Mouse (Mus musculus): ENCODE data around the gene Gpr162. TPM values are rescaled to one million over a fixed set of nuclear protein-coding genes. Genes with fewer than 3 reads are reported as not detected.

Gpr162 gene
- 0.06 and 0.09 TPM in 2 replicates for polyA plus RNA-seq (2015; fragmentation: Nextera tagmentation; extraction: Ambion mirVana)

DNA sequence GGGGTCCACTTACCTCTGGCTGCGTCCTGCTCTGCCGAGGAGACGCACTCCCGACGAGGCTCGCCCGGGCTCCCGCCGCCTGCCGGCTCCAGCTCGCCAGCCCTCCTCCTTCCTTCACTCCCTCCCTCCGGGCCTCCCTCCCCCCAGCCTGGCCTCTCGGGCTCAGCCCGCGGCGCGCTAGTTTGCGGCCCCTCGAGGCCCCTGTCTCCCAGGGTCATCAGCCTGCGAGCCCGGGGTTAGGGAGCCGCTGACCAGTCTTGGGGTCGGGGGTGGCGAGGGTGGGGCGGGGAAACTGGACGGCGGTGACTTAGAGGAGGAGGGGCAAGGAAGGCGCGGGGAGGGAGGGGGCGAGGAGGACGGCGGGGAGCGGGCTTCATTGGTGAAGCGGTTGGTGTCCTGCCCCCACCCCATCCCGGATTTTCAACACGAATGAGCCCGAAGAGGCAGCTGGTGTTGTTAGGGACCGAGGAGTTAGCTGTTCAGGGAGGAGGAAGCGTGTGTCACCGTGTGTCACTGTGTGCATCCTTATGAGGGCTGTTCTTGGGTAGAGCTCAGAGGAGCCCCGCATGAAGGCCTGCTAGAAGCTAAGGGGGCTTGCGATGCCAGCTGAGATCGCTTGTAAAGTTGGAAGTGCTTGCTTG is at the start of gene Gpr162:
TSS of gene Gpr162 (minus strand) at position 326 of the 641 bp plus-strand sequence.
- H3K4me1 ChIP-seq (replicated peaks), result 0 out of 2 replicates have a peak, but pooled peaks cover 5% of the 10 kb centered on the region
- no peaks in the 10 kb centered on the region for H3K36me3 ChIP-seq (replicated peaks)
- H3K4me2 ChIP-seq, result peak within 1 kb of the TSS; percentile 69
- H3K9me3 ChIP-seq (replicated peaks), result no peaks in the 10 kb centered on the region
- WGBS (ENCODE audit: insufficient replicate concordance), result under 1% methylated on average over 42 of the region's 43 CpGs
- H3K9ac ChIP-seq, result no peak within 1 kb of the TSS; the same call in 1 of the 2 replicates
- peak within 1 kb of the TSS; percentile 45 for H3K4me3 ChIP-seq (replicated peaks)
- no peak within 1 kb of the TSS for H3K27ac ChIP-seq (replicated peaks)
- H3K27me3 ChIP-seq, result peaks cover 86% of the 10 kb centered on the region
- no peak for ATAC-seq (ENCODE audit: insufficient read depth)

GRCm38 (mm10) chr6:124913214-124913613 is 49.4 kb upstream of the Gpr162 start:
- Histone ChIP-seq H3K27ac (replicated peaks) (no peak overlapping the region), H3K4me3 (replicated peaks) (no peak overlapping the region), H3K27me3 (peaks cover 98% of the 10 kb centered on the region), H3K9me3 (replicated peaks) (no peaks in the 10 kb centered on the region), H3K36me3 (replicated peaks) (0 out of 2 replicates have a peak, but pooled peaks cover 5% of the 10 kb centered on the region), H3K4me1 (replicated peaks) (peaks cover 41% of the 10 kb centered on the region), H3K4me2 (no peak overlapping the region), H3K9ac (no peak overlapping the region)
- ATAC-seq (ENCODE audit: insufficient read depth), result no peak
- 25% methylated on average over 6 of the region's 6 CpGs for WGBS (ENCODE audit: insufficient replicate concordance)

GRCm38 (mm10) chr6:124911533-124912218 is 47.9 kb upstream of the Gpr162 start, which contains the start of gene Lag3:
Gene Lag3 (minus strand): TSS chr6:124911705.
- 20% methylated on average over 13 of the region's 13 CpGs for WGBS (ENCODE audit: insufficient replicate concordance)
- Histone ChIP-seq H3K9me3 (replicated peaks) (no peaks in the 10 kb centered on the region), H3K9ac (no peak within 1 kb of the TSS), H3K4me1 (replicated peaks) (peaks cover 27% of the 10 kb centered on the region), H3K4me2 (no peak within 1 kb of the TSS), H3K4me3 (replicated peaks) (no peak within 1 kb of the TSS), H3K36me3 (replicated peaks) (0 out of 2 replicates have a peak, but pooled peaks cover 5% of the 10 kb centered on the region), H3K27me3 (peaks cover 86% of the 10 kb centered on the region), H3K27ac (replicated peaks) (no peak within 1 kb of the TSS)
- ATAC-seq (ENCODE audit: insufficient read depth), result no peak

- Histone ChIP-seq H3K4me1 (replicated peaks) (peaks cover 19% of the 10 kb centered on the region), H3K36me3 (replicated peaks) (0 out of 2 replicates have a peak, but pooled peaks cover 5% of the 10 kb centered on the region), H3K4me2 (peak overlapping the region; percentile 10; the same call in 1 of the 2 replicates), H3K27me3 (peaks cover 70% of the 10 kb centered on the region), H3K9me3 (replicated peaks) (no peaks in the 10 kb centered on the region), H3K4me3 (replicated peaks) (no peak overlapping the region), H3K9ac (no peak overlapping the region), H3K27ac (replicated peaks) (no peak overlapping the region)
- ATAC-seq (ENCODE audit: insufficient read depth), result no peak
- 5% methylated on average over 32 of the region's 32 CpGs for WGBS (ENCODE audit: insufficient replicate concordance)
Observed at GRCm38 (mm10) chr6:124910032-124910431, 46.2 kb upstream of the Gpr162 start.

GRCm38 (mm10) chr6:124907767-124908166 is 44.0 kb upstream of the Gpr162 start:
- 30% methylated on average over 1 of the region's 1 CpGs for WGBS (ENCODE audit: insufficient replicate concordance)
- Histone ChIP-seq H3K9ac (no peak overlapping the region), H3K27ac (replicated peaks) (no peak overlapping the region), H3K27me3 (peaks cover 48% of the 10 kb centered on the region), H3K4me1 (replicated peaks) (peaks cover 19% of the 10 kb centered on the region), H3K4me3 (replicated peaks) (no peak overlapping the region), H3K36me3 (replicated peaks) (no peaks in the 10 kb centered on the region), H3K4me2 (no peak overlapping the region), H3K9me3 (replicated peaks) (no peaks in the 10 kb centered on the region)
- ATAC-seq (ENCODE audit: insufficient read depth), result no peak

GRCm38 (mm10) chr6:124904991-124905860 is 41.4 kb upstream of the Gpr162 start:
- Histone ChIP-seq H3K36me3 (replicated peaks) (no peaks in the 10 kb centered on the region), H3K4me2 (0 out of 2 replicates have a peak overlapping the region, but pooled peaks have one; percentile 94), H3K9me3 (replicated peaks) (no peaks in the 10 kb centered on the region), H3K4me1 (replicated peaks) (peaks cover 19% of the 10 kb centered on the region), H3K9ac (no peak overlapping the region), H3K27me3 (peaks cover 24% of the 10 kb centered on the region), H3K4me3 (replicated peaks) (no peak overlapping the region), H3K27ac (replicated peaks) (no peak overlapping the region)
- ATAC-seq (ENCODE audit: insufficient read depth), result no peak
- 54% methylated on average over 16 of the region's 16 CpGs for WGBS (ENCODE audit: insufficient replicate concordance)

DNA sequence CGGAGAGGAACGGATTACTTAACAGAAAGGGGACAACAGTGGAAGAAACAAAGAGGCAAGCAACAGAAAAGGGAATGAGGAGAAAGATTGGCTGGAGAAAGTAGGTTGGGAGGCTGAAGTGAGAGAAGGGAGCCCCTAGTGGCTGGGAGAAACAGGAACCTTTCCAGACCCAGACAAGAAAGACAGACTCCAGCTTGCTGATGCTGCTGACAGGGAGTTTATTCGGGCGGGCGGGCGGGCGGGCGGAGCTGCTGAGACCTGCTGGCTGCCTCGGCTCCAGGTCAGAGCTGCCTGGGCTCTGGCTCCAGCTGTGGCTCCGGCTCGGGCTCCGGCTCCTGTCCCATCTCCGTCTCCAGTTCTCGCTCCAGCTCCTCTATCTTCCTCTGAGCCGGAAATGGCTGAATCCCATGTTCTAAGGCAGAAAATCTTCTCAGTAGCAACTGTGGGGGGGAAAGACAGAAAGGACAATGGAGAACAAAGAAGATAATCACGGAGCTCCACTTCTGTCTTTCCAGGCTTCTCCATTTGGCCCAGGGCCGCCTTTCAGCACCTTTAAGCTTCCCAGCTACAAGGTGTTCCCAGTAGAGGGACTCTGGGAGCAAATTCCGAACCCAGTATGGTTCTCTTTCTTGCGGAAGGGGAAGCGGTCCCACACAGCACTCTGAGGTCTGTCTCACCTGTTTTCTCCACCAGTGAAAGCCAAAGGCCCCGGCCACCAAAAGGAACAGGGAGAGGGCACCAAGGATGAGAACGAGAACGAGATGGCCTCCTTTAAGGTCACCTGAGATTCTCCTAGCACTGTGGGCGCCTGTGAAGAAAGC is 40.6 kb upstream of the Gpr162 start:
- Histone ChIP-seq H3K27ac (replicated peaks) (peak overlapping the region; percentile 81), H3K36me3 (replicated peaks) (no peaks in the 10 kb centered on the region), H3K4me2 (peak overlapping the region; percentile 94), H3K9ac (peak overlapping the region; percentile 51), H3K4me3 (replicated peaks) (peak overlapping the region; percentile 65), H3K4me1 (replicated peaks) (peaks cover 12% of the 10 kb centered on the region), H3K27me3 (peaks cover 16% of the 10 kb centered on the region), H3K9me3 (replicated peaks) (no peaks in the 10 kb centered on the region)
- peak; percentile 59 for ATAC-seq (ENCODE audit: insufficient read depth)
- WGBS (ENCODE audit: insufficient replicate concordance), result 25% methylated on average over 24 of the region's 24 CpGs

DNA sequence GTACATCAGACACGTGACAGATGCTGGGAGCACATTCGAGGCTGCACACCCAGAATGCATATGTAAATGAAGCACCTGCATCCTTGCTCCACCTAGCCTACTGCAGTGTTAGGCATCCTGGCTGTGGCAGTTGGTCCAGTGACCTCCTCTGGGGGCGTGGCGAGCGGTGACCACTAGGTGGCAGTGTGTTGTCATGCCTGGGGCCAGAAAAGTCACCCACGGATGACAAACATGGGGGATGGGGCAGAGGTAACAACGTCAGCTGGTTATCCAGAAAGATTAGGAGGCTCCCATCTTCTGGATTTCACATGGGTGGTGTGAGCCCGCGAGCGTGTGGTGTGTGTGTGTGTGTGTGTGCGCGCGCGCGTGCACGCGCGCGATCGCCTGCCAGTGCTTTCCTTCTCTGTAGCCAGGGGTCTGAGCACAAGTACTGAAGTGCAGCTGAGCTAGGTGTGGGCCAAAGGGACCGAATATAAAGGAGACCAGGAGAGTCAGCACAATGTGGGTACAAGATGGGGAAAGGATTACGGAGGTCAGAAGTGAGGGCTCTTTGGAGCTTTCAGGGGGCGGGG is 39.9 kb upstream of the Gpr162 start:
- Histone ChIP-seq H3K4me1 (replicated peaks) (peaks cover 12% of the 10 kb centered on the region), H3K9ac (peak overlapping the region; percentile 51), H3K4me3 (replicated peaks) (peak overlapping the region; percentile 65), H3K4me2 (peak overlapping the region; percentile 94), H3K27ac (replicated peaks) (peak overlapping the region; percentile 81), H3K9me3 (replicated peaks) (no peaks in the 10 kb centered on the region), H3K36me3 (replicated peaks) (no peaks in the 10 kb centered on the region), H3K27me3 (peaks cover 9% of the 10 kb centered on the region)
- under 1% methylated on average over 23 of the region's 23 CpGs for WGBS (ENCODE audit: insufficient replicate concordance)
- peak; percentile 75 for ATAC-seq (ENCODE audit: insufficient read depth)

DNA sequence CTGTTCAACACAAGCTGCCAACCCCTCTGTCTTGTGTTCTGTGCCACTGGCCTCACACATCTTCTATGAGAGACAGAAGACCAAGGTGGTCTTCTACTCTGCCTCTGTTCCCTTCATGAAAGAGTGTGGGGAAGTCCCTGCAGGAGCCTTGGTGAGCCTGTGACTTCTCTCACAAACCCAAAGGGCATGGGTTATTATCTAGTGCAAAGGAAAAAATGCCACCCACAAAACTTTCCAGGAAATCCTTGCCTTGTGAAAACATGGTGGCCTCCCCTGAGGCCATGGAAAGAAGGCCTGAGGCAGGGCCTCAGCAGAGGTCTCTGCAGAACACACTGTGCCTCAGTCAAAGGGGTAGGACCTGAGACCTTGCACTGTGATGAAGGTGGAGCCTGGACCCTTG is 38.1 kb upstream of the Gpr162 start:
- Histone ChIP-seq H3K9me3 (replicated peaks) (no peaks in the 10 kb centered on the region), H3K4me2 (no peak overlapping the region), H3K36me3 (replicated peaks) (no peaks in the 10 kb centered on the region), H3K27ac (replicated peaks) (no peak overlapping the region), H3K4me3 (replicated peaks) (no peak overlapping the region), H3K4me1 (replicated peaks) (peaks cover 12% of the 10 kb centered on the region), H3K27me3 (no peaks in the 10 kb centered on the region; the same call in 1 of the 2 replicates), H3K9ac (no peak overlapping the region)
- ATAC-seq (ENCODE audit: insufficient read depth), result no peak
